Mouse (Mus musculus) forebrain, embryonic 12.5 days (tissue): ENCODE measurements around the gene Kif1c. TPM values are rescaled to one million over a fixed set of nuclear protein-coding genes. Genes with fewer than 3 reads are reported as not detected.
"Not testable (repeated sequence)": the region's sequence is repeated elsewhere in the genome, so short reads cannot be mapped to it uniquely, and the experiment has no call there.

Source experiments
- ATAC-seq: fragments of 200-750 bp; cut with Nextera tagmentation; 2 replicates; pipeline ENCODE4 v1.8.0; 2017; ENCODE audit warnings: moderate TSS enrichment; ENCODE audit not compliant: low FRiP score
- H3K27ac ChIP-seq: fragments of 300-500 bp; sonication (generic); 2 replicates; pipeline ENCODE4 v1.5.1; 2016; ENCODE audit warnings: mild to moderate bottlenecking
- H3K27me3 ChIP-seq: fragments of 300-500 bp; sonication (generic); 2 replicates; pipeline ENCODE4 v1.6.1; 2016; ENCODE audit warnings: mild to moderate bottlenecking
- H3K36me3 ChIP-seq: fragments of 300-500 bp; sonication (generic); replicated peaks from 2 replicates; pipeline ENCODE4 v1.6.1; 2016; ENCODE audit warnings: mild to moderate bottlenecking
- H3K4me1 ChIP-seq: fragments of 300-500 bp; sonication (generic); 2 replicates; pipeline ENCODE4 v1.6.1; 2016
- H3K4me2 ChIP-seq: fragments of 300-500 bp; sonication (generic); 2 replicates; pipeline ENCODE4 v1.6.1; 2016; ENCODE audit warnings: mild to moderate bottlenecking, moderate library complexity
- H3K4me3 ChIP-seq: fragments of 300-500 bp; sonication (generic); replicated peaks from 2 replicates; pipeline ENCODE4 v1.5.1; 2016; ENCODE audit warnings: mild to moderate bottlenecking
- H3K9ac ChIP-seq: fragments of 300-500 bp; sonication (generic); 2 replicates; pipeline ENCODE4 v1.6.1; 2016; ENCODE audit warnings: mild to moderate bottlenecking
- H3K9me3 ChIP-seq: fragments of 300-500 bp; sonication (generic); 2 replicates; pipeline ENCODE4 v1.6.1; 2016
- WGBS: fragments of 180-500 bp; shearing (Covaris S2); methylation state at CpG from one replicate; pipeline ENCODE4 v1.1.7; 2016; 5-methylcytosine and 5-hydroxymethylcytosine counted together
- polyA plus RNA-seq: library from polyadenylated mRNA; unstranded; fragments of >200 nt; fragmentation: Nextera tagmentation; extraction: Ambion mirVana; gene quantifications from 2 replicates; pipeline ENCODE4 v1.2.1, GENCODE M21; 2016

The Kif1c gene
- polyA plus RNA-seq, 1 experiment from 2014 or later = 3.2 TPM

DNA sequence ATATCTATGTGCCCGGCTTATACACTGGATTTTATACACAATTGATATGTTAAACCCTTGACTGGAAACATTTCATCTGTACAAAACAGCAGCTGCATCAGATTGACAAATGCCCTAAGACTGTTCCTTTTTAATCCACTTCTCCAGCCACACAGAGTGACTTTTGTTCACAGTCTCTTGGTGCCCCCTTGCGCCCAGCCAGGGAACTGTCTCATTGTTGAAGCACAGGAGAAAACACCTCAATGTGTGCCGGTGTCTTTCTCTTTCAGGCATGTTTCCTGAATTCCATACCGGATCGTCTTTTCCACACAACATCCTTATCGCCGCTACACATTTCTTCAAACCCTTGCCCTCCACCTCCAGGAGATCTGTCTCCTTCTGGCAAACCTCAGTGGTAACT lies 55.3 kb downstream of the Kif1c start:
- H3K36me3 ChIP-seq = no peaks in the 10 kb centered on the region
- ATAC-seq = no peak
- no peaks in the 10 kb centered on the region for H3K9me3 ChIP-seq
- H3K4me1 ChIP-seq = no peaks in the 10 kb centered on the region
- H3K27ac ChIP-seq = no peak overlapping the region
- H3K4me3 ChIP-seq = no peak overlapping the region
- H3K4me2 ChIP-seq = no peak overlapping the region
- WGBS = 9% methylated on average over 7 of the region's 7 CpGs
- H3K9ac ChIP-seq = no peak overlapping the region
- H3K27me3 ChIP-seq = peaks cover 10% of the 10 kb centered on the region; the same call in 1 of the 2 replicates

GRCm38 (mm10) chr11:70760446-70760845 lies 60.1 kb downstream of the Kif1c start:
- H3K4me2 ChIP-seq, H3K36me3 ChIP-seq, H3K9ac ChIP-seq, H3K9me3 ChIP-seq, H3K27ac ChIP-seq, H3K4me1 ChIP-seq, H3K4me3 ChIP-seq, ATAC-seq: not testable (repeated sequence)
- peaks cover 10% of the 10 kb centered on the region; the same call in 1 of the 2 replicates for H3K27me3 ChIP-seq
- WGBS = 62% methylated on average over 3 of the region's 3 CpGs

DNA sequence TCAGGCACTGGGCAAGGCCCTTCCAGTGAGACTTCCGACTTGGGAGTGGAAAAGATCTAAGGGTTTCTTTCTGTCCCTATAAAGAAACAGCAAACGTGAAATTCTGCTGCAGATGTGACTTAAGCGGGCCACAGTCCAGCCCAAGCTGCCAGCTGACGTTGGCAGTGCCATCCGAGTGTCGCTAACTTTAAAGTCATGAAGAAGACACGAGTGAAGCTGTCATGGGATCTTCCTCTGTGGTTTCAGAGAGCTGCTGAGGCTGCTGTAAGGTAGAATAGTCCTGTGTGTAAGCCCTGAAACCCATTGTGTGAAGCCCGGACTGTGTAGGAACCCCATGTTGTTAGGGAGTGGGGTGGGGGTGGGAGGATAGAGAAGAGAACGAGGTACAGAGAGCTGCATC lies 62.3 kb downstream of the Kif1c start:
- Histone ChIP-seq H3K27ac (no peak overlapping the region), H3K9ac (no peak overlapping the region), H3K4me3 (no peak overlapping the region), H3K27me3 (peaks cover 4% of the 10 kb centered on the region; the same call in 1 of the 2 replicates), H3K4me2 (no peak overlapping the region), H3K36me3 (no peaks in the 10 kb centered on the region; the same call in 1 of the 2 replicates), H3K9me3 (no peaks in the 10 kb centered on the region), H3K4me1 (peaks cover 13% of the 10 kb centered on the region)
- ATAC-seq = no peak
- 87% methylated on average over 9 of the region's 9 CpGs for WGBS

- Histone ChIP-seq H3K4me3 (peak overlapping the region; percentile 82), H3K4me1 (peaks cover 13% of the 10 kb centered on the region), H3K27ac (peak overlapping the region; percentile 57; the same call in 1 of the 2 replicates), H3K27me3 (peaks cover 2% of the 10 kb centered on the region; the same call in 1 of the 2 replicates), H3K36me3 (no peaks in the 10 kb centered on the region; the same call in 1 of the 2 replicates), H3K9me3 (no peaks in the 10 kb centered on the region), H3K9ac (peak overlapping the region; percentile 79), H3K4me2 (peak overlapping the region; percentile 73)
- 35% methylated on average over 3 of the region's 3 CpGs for WGBS
- no peak for ATAC-seq
These were observed 63.2 kb downstream of the Kif1c start for GRCm38 (mm10) chr11:70763582-70763935.

DNA sequence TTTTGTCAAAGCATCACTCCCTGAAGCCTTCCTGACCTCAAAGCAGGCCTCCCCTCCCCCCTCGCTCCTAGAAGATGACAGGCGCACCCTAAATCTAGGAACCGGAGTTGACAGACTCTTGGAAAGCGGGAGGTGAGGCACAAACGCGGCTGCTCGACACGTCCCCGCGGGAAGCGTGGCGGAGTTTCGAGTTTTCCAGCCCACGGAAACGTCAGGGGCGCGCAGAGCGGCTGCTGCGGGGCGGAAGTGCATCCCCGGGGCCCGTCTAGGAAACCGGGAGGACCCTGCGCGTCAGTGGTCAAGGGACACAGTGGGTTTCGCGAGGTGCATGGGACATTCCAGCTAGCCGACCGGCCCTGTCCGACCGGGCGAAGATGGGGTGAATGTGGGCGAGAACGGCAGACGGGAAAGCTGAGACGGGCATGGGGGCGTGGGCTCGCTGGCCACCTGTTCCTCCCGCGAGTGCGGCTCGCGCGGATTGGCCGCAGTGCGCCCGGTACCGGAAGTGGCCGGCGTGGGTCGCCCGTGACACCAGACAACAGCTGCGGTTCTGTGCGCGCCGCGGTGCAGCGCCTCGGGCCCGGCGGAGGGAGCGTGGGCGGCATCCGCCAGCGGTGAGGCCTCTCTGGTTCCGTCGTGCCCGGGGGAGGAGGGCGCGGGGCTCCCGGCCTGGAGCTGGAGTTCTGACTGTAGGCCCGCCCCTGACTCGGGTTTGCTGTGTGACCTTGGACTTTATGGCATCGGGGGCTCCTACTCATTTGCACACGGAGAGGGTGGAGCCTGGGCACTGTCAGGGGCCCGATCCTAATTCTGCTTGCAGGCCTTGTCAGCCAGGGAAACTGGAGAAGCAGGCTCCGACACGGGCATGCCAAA lies 63.8 kb downstream of the Kif1c start, which contains the start of gene Zfp3:
Gene Zfp3 (plus strand): TSS at position 274 of the 873 bp plus-strand sequence.
- Histone ChIP-seq H3K9ac (peak within 1 kb of the TSS; percentile 79), H3K27ac (peak within 1 kb of the TSS; percentile 57), H3K4me1 (peaks cover 13% of the 10 kb centered on the region), H3K36me3 (no peaks in the 10 kb centered on the region; the same call in 1 of the 2 replicates), H3K4me3 (peak within 1 kb of the TSS; percentile 82), H3K9me3 (no peaks in the 10 kb centered on the region), H3K4me2 (peak within 1 kb of the TSS; percentile 73), H3K27me3 (no peaks in the 10 kb centered on the region)
- peak; percentile 68 for ATAC-seq
- under 1% methylated on average over 78 of the region's 78 CpGs for WGBS

- no peak for ATAC-seq
- H3K36me3 ChIP-seq = no peaks in the 10 kb centered on the region; the same call in 1 of the 2 replicates
- no peaks in the 10 kb centered on the region for H3K9me3 ChIP-seq
- WGBS = 82% methylated on average over 16 of the region's 16 CpGs
- no peak overlapping the region for H3K27ac ChIP-seq
- no peaks in the 10 kb centered on the region for H3K27me3 ChIP-seq
- H3K9ac ChIP-seq = no peak overlapping the region
- H3K4me2 ChIP-seq = no peak overlapping the region
- no peak overlapping the region for H3K4me3 ChIP-seq
- peaks cover 13% of the 10 kb centered on the region for H3K4me1 ChIP-seq
These were observed 65.6 kb downstream of the Kif1c start for GRCm38 (mm10) chr11:70765776-70766445.

DNA sequence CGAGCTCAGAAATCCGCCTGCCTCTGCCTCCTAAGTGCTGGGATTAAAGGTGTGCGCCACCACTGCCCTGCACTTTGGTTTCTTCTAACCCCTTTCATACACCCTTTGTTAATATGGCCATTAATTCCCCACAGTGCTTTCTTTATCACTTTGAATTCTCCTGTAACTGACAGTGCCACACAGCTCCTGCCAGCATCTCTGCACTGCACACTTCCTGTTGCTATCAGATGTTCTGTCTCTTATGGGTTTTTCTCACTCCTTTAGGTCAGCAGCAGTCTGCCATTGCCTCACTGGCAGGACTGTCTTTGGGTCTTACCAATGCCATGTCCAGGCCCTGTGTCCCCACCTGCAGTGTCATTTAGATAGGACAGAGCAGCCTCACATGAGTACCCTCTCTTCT lies 70.5 kb downstream of the Kif1c start:
- H3K36me3 ChIP-seq = peaks cover 27% of the 10 kb centered on the region

DNA sequence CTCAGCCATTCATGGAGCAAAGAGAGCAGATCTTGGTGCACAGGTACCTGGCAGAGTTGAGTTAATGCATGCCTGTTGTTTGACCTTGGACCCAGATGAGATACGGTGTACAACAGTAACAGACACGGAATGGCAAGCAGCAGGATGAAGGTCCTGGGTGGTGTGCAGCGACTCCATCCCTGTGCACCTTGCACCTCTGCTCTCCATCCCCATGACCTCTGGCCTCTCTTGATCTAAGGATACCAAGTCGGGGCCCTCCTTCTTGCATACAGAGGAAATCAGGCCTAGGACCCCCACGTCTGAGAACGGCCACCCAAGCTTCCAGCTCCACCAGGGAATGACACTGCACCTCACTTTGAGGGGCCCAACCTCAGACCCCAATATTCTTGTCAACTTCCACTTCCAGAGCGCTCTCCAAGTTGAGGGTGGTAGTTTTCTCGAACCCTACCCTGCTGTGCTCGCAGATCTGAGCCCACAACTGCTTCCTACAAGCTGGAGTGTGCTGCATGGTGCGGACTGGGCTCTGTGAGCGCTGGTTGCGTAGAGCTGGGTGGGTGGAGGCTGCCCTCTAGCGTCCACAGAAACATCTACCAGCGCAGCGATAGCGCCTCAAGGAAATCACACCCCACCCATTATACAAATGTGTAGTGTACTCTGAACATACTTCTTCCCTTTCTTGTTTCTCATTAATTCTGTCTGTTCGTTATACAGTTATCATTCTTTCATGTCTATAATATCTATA lies 76.7 kb downstream of the Kif1c start:
- WGBS = 29% methylated on average over 17 of the region's 17 CpGs
- no peak overlapping the region for H3K4me3 ChIP-seq
- H3K9ac ChIP-seq = no peak overlapping the region
- no peak overlapping the region for H3K27ac ChIP-seq
- peak; percentile 65; the same call in 1 of the 2 replicates for ATAC-seq
- no peaks in the 10 kb centered on the region for H3K27me3 ChIP-seq
- H3K4me2 ChIP-seq = no peak overlapping the region
- no peaks in the 10 kb centered on the region for H3K4me1 ChIP-seq
- no peaks in the 10 kb centered on the region for H3K9me3 ChIP-seq
- peaks cover 16% of the 10 kb centered on the region for H3K36me3 ChIP-seq

More for the DNA sequence above, 70.5 kb downstream of the Kif1c start:
- H3K4me2 ChIP-seq = no peak overlapping the region
- ATAC-seq = no peak
- H3K4me1 ChIP-seq = 0 out of 2 replicates have a peak, but pooled peaks cover 1% of the 10 kb centered on the region
- H3K27ac ChIP-seq = no peak overlapping the region
- H3K27me3 ChIP-seq = no peaks in the 10 kb centered on the region
- no peak overlapping the region for H3K4me3 ChIP-seq
- 91% methylated on average over 3 of the region's 3 CpGs for WGBS
- no peak overlapping the region for H3K9ac ChIP-seq
- no peaks in the 10 kb centered on the region for H3K9me3 ChIP-seq

DNA sequence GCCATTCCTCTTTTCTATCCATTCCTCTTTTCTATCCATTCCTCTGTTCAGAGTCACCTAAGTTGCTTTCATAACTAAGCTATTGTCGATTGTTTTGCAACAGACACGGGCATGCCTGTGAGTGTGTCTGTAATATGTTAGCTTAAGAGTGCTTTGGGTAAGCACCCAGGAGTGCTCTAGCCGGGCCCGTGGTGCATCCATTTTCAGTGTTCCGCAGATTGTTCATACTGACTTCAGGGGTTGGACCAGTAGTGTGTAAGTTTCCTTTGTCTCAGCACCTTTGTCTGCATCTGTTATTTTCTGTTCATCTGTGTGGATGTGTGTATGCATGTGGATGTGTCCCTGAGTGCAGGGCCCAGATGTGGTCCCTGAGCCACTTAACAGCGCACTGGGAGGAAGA lies 77.3 kb downstream of the Kif1c start:
- no peak overlapping the region for H3K27ac ChIP-seq
- ATAC-seq = no peak
- peaks cover 10% of the 10 kb centered on the region for H3K36me3 ChIP-seq
- H3K4me2 ChIP-seq = no peak overlapping the region
- H3K9me3 ChIP-seq = no peaks in the 10 kb centered on the region
- H3K27me3 ChIP-seq = no peaks in the 10 kb centered on the region
- H3K4me3 ChIP-seq = no peak overlapping the region
- H3K9ac ChIP-seq = no peak overlapping the region
- 73% methylated on average over 6 of the region's 6 CpGs for WGBS
- H3K4me1 ChIP-seq = no peaks in the 10 kb centered on the region

- H3K27ac ChIP-seq, H3K4me2 ChIP-seq, ATAC-seq, H3K9me3 ChIP-seq, H3K27me3 ChIP-seq, H3K36me3 ChIP-seq, H3K4me3 ChIP-seq, H3K4me1 ChIP-seq, H3K9ac ChIP-seq: not testable (repeated sequence)
- WGBS = 26% methylated on average over 6 of the region's 6 CpGs
These were observed 77.7 kb downstream of the Kif1c start for GRCm38 (mm10) chr11:70778058-70778457.
